12 mouse cellular contexts compared by ENCODE assay signal in the genomic region with DNA sequence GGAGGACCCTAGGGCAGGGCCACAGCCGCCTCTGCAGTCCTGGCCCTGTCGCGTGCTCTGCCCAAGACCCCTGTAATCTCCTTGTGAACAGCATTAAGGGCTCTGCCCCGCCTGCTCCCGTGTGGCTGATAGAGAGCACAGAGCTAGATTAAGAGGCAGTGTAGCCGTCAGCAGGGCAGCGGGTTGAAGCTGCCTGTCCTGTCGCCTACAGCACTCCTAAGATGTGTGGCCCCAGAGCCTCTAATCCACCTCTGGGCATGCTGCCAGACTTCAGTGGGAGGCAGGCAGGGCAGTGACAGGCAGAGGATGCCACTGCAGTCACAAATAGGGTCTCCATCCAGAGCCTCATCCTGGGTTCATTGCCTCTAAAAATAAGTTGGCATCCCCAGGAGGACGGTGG. TPM values are rescaled to one million over a fixed set of nuclear protein-coding genes. Genes with fewer than 3 reads are reported as not detected.
DNase-seq lines count a peak whose midpoint lies in the region; ATAC-seq lines count a peak whose summit lies in the region.
"Had no signal": no experiment of that assay in that cellular context is flagged by ENCODE, and none has a peak within 500 bp of the region (broad histone marks: within the 10 kb centered on the region; RNA-seq: fewer than 3 reads in every experiment).

No protein-coding gene starts in this region.

- peaks cover 47% of the 10 kb centered on the region for H3K36me3 ChIP-seq in heart, embryonic 11.5 days (ENCODE audit: control insufficient read depth, insufficient read depth, low read length)
- H3K36me3 ChIP-seq in limb, embryonic 15.5 days: peaks cover 76% of the 10 kb centered on the region
- H3K36me3 ChIP-seq in limb, embryonic 10.5 days: peaks cover 78% of the 10 kb centered on the region
- H3K36me3 ChIP-seq in embryonic facial prominence, embryonic 14.5 days (ENCODE audit: control insufficient read depth, insufficient read depth, low read length): peaks cover 76% of the 10 kb centered on the region
- peaks cover 44% of the 10 kb centered on the region for H3K36me3 ChIP-seq in midbrain, embryonic 15.5 days (replicated peaks)
- peaks cover 72% of the 10 kb centered on the region for H3K36me3 ChIP-seq in kidney, embryonic 16.5 days (ENCODE audit: insufficient read depth, low read length)

- H3K4me3 ChIP-seq in heart, embryonic 11.5 days (ENCODE audit: low read depth, low read length): no peak overlapping the region
- no peak overlapping the region for H3K4me3 ChIP-seq in limb, embryonic 15.5 days
- no peak overlapping the region for H3K4me3 ChIP-seq in limb, embryonic 10.5 days
- no peak overlapping the region for H3K4me3 ChIP-seq in embryonic facial prominence, embryonic 14.5 days (ENCODE audit: low read depth, low read length)
- no peak overlapping the region for H3K4me3 ChIP-seq in midbrain, embryonic 15.5 days
- H3K4me3 ChIP-seq in kidney, embryonic 16.5 days (ENCODE audit: low read length): no peak overlapping the region
- H3K4me3 ChIP-seq: intestine, embryonic 15.5 days had no signal

- peaks cover 13% of the 10 kb centered on the region for H3K4me1 ChIP-seq in heart, embryonic 11.5 days (ENCODE audit: control insufficient read depth, insufficient read depth, low read length)
- peaks cover 10% of the 10 kb centered on the region for H3K4me1 ChIP-seq in limb, embryonic 15.5 days
- peaks cover 8% of the 10 kb centered on the region; the same call in 1 of the 2 replicates for H3K4me1 ChIP-seq in limb, embryonic 10.5 days
- peaks cover 3% of the 10 kb centered on the region; the same call in 1 of the 2 replicates for H3K4me1 ChIP-seq in embryonic facial prominence, embryonic 14.5 days (ENCODE audit: control insufficient read depth, insufficient read depth, low read length)
- H3K4me1 ChIP-seq in midbrain, embryonic 15.5 days: peaks cover 22% of the 10 kb centered on the region
- no peaks in the 10 kb centered on the region for H3K4me1 ChIP-seq in kidney, embryonic 16.5 days (ENCODE audit: insufficient read depth, low read length)

- no peaks in the 10 kb centered on the region for H3K27me3 ChIP-seq in heart, embryonic 11.5 days (ENCODE audit: control insufficient read depth, insufficient read depth, low read length)
- no peaks in the 10 kb centered on the region for H3K27me3 ChIP-seq in limb, embryonic 15.5 days
- no peaks in the 10 kb centered on the region for H3K27me3 ChIP-seq in limb, embryonic 10.5 days (ENCODE audit: low read depth, poor library complexity, severe bottlenecking)
- no peaks in the 10 kb centered on the region for H3K27me3 ChIP-seq in embryonic facial prominence, embryonic 14.5 days (replicated peaks; ENCODE audit: control insufficient read depth, insufficient read depth, low read length)
- no peaks in the 10 kb centered on the region for H3K27me3 ChIP-seq in midbrain, embryonic 15.5 days (replicated peaks)
- no peaks in the 10 kb centered on the region for H3K27me3 ChIP-seq in kidney, embryonic 16.5 days (ENCODE audit: insufficient read depth, low read length)
- H3K27me3 ChIP-seq: intestine, embryonic 15.5 days had no signal

- H3K27ac ChIP-seq in heart, embryonic 11.5 days (ENCODE audit: low read depth, low read length): peak overlapping the region; percentile 80
- peak overlapping the region; percentile 14; the same call in 1 of the 2 replicates for H3K27ac ChIP-seq in limb, embryonic 15.5 days
- no peak overlapping the region for H3K27ac ChIP-seq in limb, embryonic 10.5 days
- no peak overlapping the region for H3K27ac ChIP-seq in embryonic facial prominence, embryonic 14.5 days (replicated peaks; ENCODE audit: low read depth, low read length)
- peak overlapping the region; percentile 49 for H3K27ac ChIP-seq in midbrain, embryonic 15.5 days
- no peak overlapping the region for H3K27ac ChIP-seq in kidney, embryonic 16.5 days (ENCODE audit: low read length)
- H3K27ac ChIP-seq: intestine, embryonic 15.5 days had no signal

- no peak for DNase-seq in heart, adult 8-10 months (ENCODE audit: low spot score)
- DNase-seq in limb, embryonic 10.5 days (ENCODE audit: low spot score): no peak
- no peak for DNase-seq in embryonic facial prominence, embryonic 14.5 days (ENCODE audit: low spot score)
- DNase-seq in frontal cortex, postnatal 25 days (ENCODE audit: low spot score in 2 of 2): no peak
- DNase-seq: gastrocnemius, postnatal 14 days; kidney, postnatal 4 days; lung, adult 18-20 months had no signal

- H3K4me2 ChIP-seq in heart, embryonic 11.5 days: no peak overlapping the region
- no peak overlapping the region for H3K4me2 ChIP-seq in limb, embryonic 15.5 days
- no peak overlapping the region for H3K4me2 ChIP-seq in embryonic facial prominence, embryonic 14.5 days (ENCODE audit: low read depth, low read length)
- H3K4me2 ChIP-seq in midbrain, embryonic 15.5 days: no peak overlapping the region
- H3K4me2 ChIP-seq in kidney, embryonic 16.5 days (replicated peaks; ENCODE audit: low read depth, low read length): no peak overlapping the region
- H3K4me2 ChIP-seq: intestine, embryonic 15.5 days had no signal

- no peaks in the 10 kb centered on the region for H3K9me3 ChIP-seq in heart, embryonic 11.5 days (replicated peaks; ENCODE audit: control insufficient read depth, low read length)
- H3K9me3 ChIP-seq in limb, embryonic 15.5 days: no peaks in the 10 kb centered on the region
- no peaks in the 10 kb centered on the region for H3K9me3 ChIP-seq in limb, embryonic 10.5 days (replicated peaks)
- H3K9me3 ChIP-seq in embryonic facial prominence, embryonic 14.5 days (ENCODE audit: control insufficient read depth, low read length): no peaks in the 10 kb centered on the region
- H3K9me3 ChIP-seq in midbrain, embryonic 15.5 days: no peaks in the 10 kb centered on the region
- no peaks in the 10 kb centered on the region for H3K9me3 ChIP-seq in kidney, embryonic 16.5 days (ENCODE audit: low read length)
- H3K9me3 ChIP-seq: intestine, embryonic 15.5 days had no signal

- ATAC-seq in heart, embryonic 11.5 days (replicated peaks; ENCODE audit: insufficient number of reproducible peaks, low FRiP score, low TSS enrichment): peak; percentile 33
- ATAC-seq in limb, embryonic 15.5 days (ENCODE audit: insufficient number of reproducible peaks, low FRiP score, low TSS enrichment, low read depth): no peak
- 0 out of 2 replicates have a peak, but pooled peaks have one; percentile 5 for ATAC-seq in embryonic facial prominence, embryonic 14.5 days (ENCODE audit: low read depth)
- ATAC-seq in midbrain, embryonic 15.5 days (replicated peaks): 0 out of 2 replicates have a peak, but pooled peaks have one; percentile 25
- ATAC-seq in kidney, embryonic 16.5 days (ENCODE audit: low FRiP score, low TSS enrichment): no peak
- ATAC-seq: intestine, embryonic 15.5 days had no signal

- H3K9ac ChIP-seq in heart, embryonic 11.5 days (ENCODE audit: low read depth, low read length): 0 out of 2 replicates have a peak overlapping the region, but pooled peaks have one; percentile 10
- H3K9ac ChIP-seq in limb, embryonic 15.5 days: no peak overlapping the region
- no peak overlapping the region for H3K9ac ChIP-seq in embryonic facial prominence, embryonic 14.5 days (ENCODE audit: low read depth, low read length)
- 0 out of 2 replicates have a peak overlapping the region, but pooled peaks have one; percentile 2 for H3K9ac ChIP-seq in midbrain, embryonic 15.5 days
- H3K9ac ChIP-seq in kidney, embryonic 16.5 days (replicated peaks; ENCODE audit: low read length): no peak overlapping the region
- H3K9ac ChIP-seq: intestine, embryonic 15.5 days had no signal

- 40% methylated on average over 9 of the region's 9 CpGs for WGBS in heart, embryonic 11.5 days (ENCODE audit: insufficient replicate concordance)
- WGBS in limb, embryonic 15.5 days: 70% methylated on average over 9 of the region's 9 CpGs
- 86% methylated on average over 9 of the region's 9 CpGs for WGBS in limb, embryonic 10.5 days
- 70% methylated on average over 6 of the region's 9 CpGs for WGBS in embryonic facial prominence, embryonic 14.5 days
- WGBS in midbrain, embryonic 15.5 days: 39% methylated on average over 9 of the region's 9 CpGs
- 74% methylated on average over 9 of the region's 9 CpGs for WGBS in kidney, embryonic 16.5 days

RNA-seq across cellular contexts. Expression of a gene that starts 6.8 kb away (rescaled TPM):
- 499 and 501 TPM in 2 replicates for polyA plus RNA-seq in heart, embryonic 11.5 days (2014; fragmentation: Nextera tagmentation; extraction: Ambion mirVana)
- total RNA-seq in heart, adult 8-10 months (2022): 1,000 to 10,000 TPM in 3 of 4 experiments, 100 to 1,000 TPM in 1; 949 to 1,112 (median 1,023) TPM
- 301 and 304 TPM in 2 replicates for polyA plus RNA-seq in limb, embryonic 15.5 days (2015; fragmentation: Nextera tagmentation; extraction: Ambion mirVana)
- 311 and 345 TPM in 2 replicates for polyA plus RNA-seq in limb, embryonic 10.5 days (2016; fragmentation: Nextera tagmentation; extraction: Ambion mirVana)
- 360 and 370 TPM in 2 replicates for polyA plus RNA-seq in embryonic facial prominence, embryonic 14.5 days (2014; fragmentation: Nextera tagmentation; extraction: Ambion mirVana)
- 290 and 305 TPM in 2 replicates for polyA plus RNA-seq in midbrain, embryonic 15.5 days (2015; fragmentation: Nextera tagmentation; extraction: Ambion mirVana)
- 398 and 444 TPM in 2 replicates for polyA plus RNA-seq in kidney, embryonic 16.5 days (2015; fragmentation: Nextera tagmentation; extraction: Ambion mirVana)

RNA-seq across cellular contexts. Expression of a gene that starts 15.9 kb away (rescaled TPM):
- 34.6 and 38.2 TPM in 2 replicates for polyA plus RNA-seq in heart, embryonic 11.5 days (2014; fragmentation: Nextera tagmentation; extraction: Ambion mirVana)
- total RNA-seq in heart, adult 8-10 months (2022): 10 to 100 TPM; 10.5 to 16.3 (median 14.6) TPM
- polyA plus RNA-seq in limb, embryonic 15.5 days (2015; fragmentation: Nextera tagmentation; extraction: Ambion mirVana): 66.1 and 67.6 TPM in 2 replicates
- polyA plus RNA-seq in limb, embryonic 10.5 days (2016; fragmentation: Nextera tagmentation; extraction: Ambion mirVana): 122 and 128 TPM in 2 replicates
- polyA plus RNA-seq in embryonic facial prominence, embryonic 14.5 days (2014; fragmentation: Nextera tagmentation; extraction: Ambion mirVana): 50.8 and 52.1 TPM in 2 replicates
- polyA plus RNA-seq in midbrain, embryonic 15.5 days (2015; fragmentation: Nextera tagmentation; extraction: Ambion mirVana): 56.4 and 59.5 TPM in 2 replicates
- 72.2 and 74.6 TPM in 2 replicates for polyA plus RNA-seq in kidney, embryonic 16.5 days (2015; fragmentation: Nextera tagmentation; extraction: Ambion mirVana)

RNA-seq across cellular contexts. Expression of a gene that starts 18.7 kb away (rescaled TPM):
- polyA plus RNA-seq in heart, embryonic 11.5 days (2014; fragmentation: Nextera tagmentation; extraction: Ambion mirVana): 57.2 and 59.0 TPM in 2 replicates
- 10 to 100 TPM; 10.3 to 17.1 (median 14.7) TPM for total RNA-seq in heart, adult 8-10 months (2022)
- polyA plus RNA-seq in limb, embryonic 15.5 days (2015; fragmentation: Nextera tagmentation; extraction: Ambion mirVana): 64.4 and 127 TPM in 2 replicates
- polyA plus RNA-seq in limb, embryonic 10.5 days (2016; fragmentation: Nextera tagmentation; extraction: Ambion mirVana): 14.4 and 18.4 TPM in 2 replicates
- 124 and 139 TPM in 2 replicates for polyA plus RNA-seq in embryonic facial prominence, embryonic 14.5 days (2014; fragmentation: Nextera tagmentation; extraction: Ambion mirVana)
- 16.8 and 18.9 TPM in 2 replicates for polyA plus RNA-seq in midbrain, embryonic 15.5 days (2015; fragmentation: Nextera tagmentation; extraction: Ambion mirVana)
- polyA plus RNA-seq in kidney, embryonic 16.5 days (2015; fragmentation: Nextera tagmentation; extraction: Ambion mirVana): 38.1 and 38.3 TPM in 2 replicates

RNA-seq across cellular contexts. Expression of a gene that starts 19.2 kb away (rescaled TPM):
- 28.4 and 29.9 TPM in 2 replicates for polyA plus RNA-seq in heart, embryonic 11.5 days (2014; fragmentation: Nextera tagmentation; extraction: Ambion mirVana)
- 10 to 100 TPM; 49.2 to 62.8 (median 56.5) TPM for total RNA-seq in heart, adult 8-10 months (2022)
- 56.8 and 59.7 TPM in 2 replicates for polyA plus RNA-seq in limb, embryonic 15.5 days (2015; fragmentation: Nextera tagmentation; extraction: Ambion mirVana)
- 61.2 and 66.2 TPM in 2 replicates for polyA plus RNA-seq in limb, embryonic 10.5 days (2016; fragmentation: Nextera tagmentation; extraction: Ambion mirVana)
- polyA plus RNA-seq in embryonic facial prominence, embryonic 14.5 days (2014; fragmentation: Nextera tagmentation; extraction: Ambion mirVana): 42.3 and 43.5 TPM in 2 replicates
- polyA plus RNA-seq in midbrain, embryonic 15.5 days (2015; fragmentation: Nextera tagmentation; extraction: Ambion mirVana): 60.5 and 60.8 TPM in 2 replicates
- polyA plus RNA-seq in kidney, embryonic 16.5 days (2015; fragmentation: Nextera tagmentation; extraction: Ambion mirVana): 52.7 and 55.4 TPM in 2 replicates

RNA-seq across cellular contexts. Expression of a gene that starts 50.2 kb away (rescaled TPM):
- 702 and 828 TPM in 2 replicates for polyA plus RNA-seq in heart, embryonic 11.5 days (2014; fragmentation: Nextera tagmentation; extraction: Ambion mirVana)
- total RNA-seq in heart, adult 8-10 months (2022): 100 to 1,000 TPM; 763 to 919 (median 846) TPM
- 842 and 925 TPM in 2 replicates for polyA plus RNA-seq in limb, embryonic 15.5 days (2015; fragmentation: Nextera tagmentation; extraction: Ambion mirVana)
- polyA plus RNA-seq in limb, embryonic 10.5 days (2016; fragmentation: Nextera tagmentation; extraction: Ambion mirVana): 1,092 and 1,255 TPM in 2 replicates
- polyA plus RNA-seq in embryonic facial prominence, embryonic 14.5 days (2014; fragmentation: Nextera tagmentation; extraction: Ambion mirVana): 1,047 and 1,145 TPM in 2 replicates
- 516 and 528 TPM in 2 replicates for polyA plus RNA-seq in midbrain, embryonic 15.5 days (2015; fragmentation: Nextera tagmentation; extraction: Ambion mirVana)
- 899 and 901 TPM in 2 replicates for polyA plus RNA-seq in kidney, embryonic 16.5 days (2015; fragmentation: Nextera tagmentation; extraction: Ambion mirVana)

Comparison
In these comparisons a context has a peak if more than half of its experiments do, and no peak if none do; other contexts are left out.
1. H3K27ac ChIP-seq: peak in heart, embryonic 11.5 days (single experiment), limb, embryonic 15.5 days (single experiment) and midbrain, embryonic 15.5 days (single experiment); none in limb, embryonic 10.5 days (single experiment), embryonic facial prominence, embryonic 14.5 days (single experiment) and kidney, embryonic 16.5 days (single experiment).
2. ATAC-seq: peak in heart, embryonic 11.5 days (single experiment), embryonic facial prominence, embryonic 14.5 days (single experiment) and midbrain, embryonic 15.5 days (single experiment); none in limb, embryonic 15.5 days (single experiment) and kidney, embryonic 16.5 days (single experiment).
3. H3K9ac ChIP-seq: peak in heart, embryonic 11.5 days (single experiment) and midbrain, embryonic 15.5 days (single experiment); none in limb, embryonic 15.5 days (single experiment), embryonic facial prominence, embryonic 14.5 days (single experiment) and kidney, embryonic 16.5 days (single experiment).